Mouse (Mus musculus): ENCODE results near the gene 6030458C11Rik.

The 6030458C11Rik gene

GRCm38 (mm10) chr15:12853471-12853870 is 29.0 kb upstream of the 6030458C11Rik start:
- H3K36me3 ChIP-seq (ENCODE audit: insufficient read depth, low read length) = peaks cover 97% of the 10 kb centered on the region
- no peak overlapping the region for H3K4me3 ChIP-seq (replicated peaks; ENCODE audit: low read length)
- TF ChIP-seq CTCF (conservative IDR thresholded peaks at IDR 0.05; ENCODE audit: low read length) (no peak), POU5F1 (IDR thresholded peaks at IDR 0.05; ENCODE audit: borderline replicate concordance, low read length) (no peak), NANOG (IDR thresholded peaks at IDR 0.05; ENCODE audit: borderline replicate concordance, low read length) (no peak)
- no peaks in the 10 kb centered on the region for H3K27me3 ChIP-seq (ENCODE audit: insufficient read depth, low read length)
- no peaks in the 10 kb centered on the region for H3K9me3 ChIP-seq (ENCODE audit: low read length)
- peaks cover 47% of the 10 kb centered on the region for H3K4me1 ChIP-seq (replicated peaks; ENCODE audit: low read depth, low read length)

GRCm38 (mm10) chr15:12849373-12849772 is 24.9 kb upstream of the 6030458C11Rik start:
- H3K9me3 ChIP-seq (ENCODE audit: low read length) = no peaks in the 10 kb centered on the region
- H3K4me1 ChIP-seq (replicated peaks; ENCODE audit: low read depth, low read length) = peaks cover 32% of the 10 kb centered on the region
- H3K36me3 ChIP-seq (ENCODE audit: insufficient read depth, low read length) = peaks cover 100% of the 10 kb centered on the region
- no peak overlapping the region for H3K4me3 ChIP-seq (replicated peaks; ENCODE audit: low read length)
- H3K27me3 ChIP-seq (ENCODE audit: insufficient read depth, low read length) = no peaks in the 10 kb centered on the region
- TF ChIP-seq POU5F1 (IDR thresholded peaks at IDR 0.05; ENCODE audit: borderline replicate concordance, low read length) = no peak
- TF ChIP-seq CTCF (conservative IDR thresholded peaks at IDR 0.05; ENCODE audit: low read length) = no peak
- no peak for TF ChIP-seq NANOG (IDR thresholded peaks at IDR 0.05; ENCODE audit: borderline replicate concordance, low read length)

- TF ChIP-seq CTCF (conservative IDR thresholded peaks at IDR 0.05; ENCODE audit: low read length) (no peak), NANOG (IDR thresholded peaks at IDR 0.05; ENCODE audit: borderline replicate concordance, low read length) (no peak), POU5F1 (IDR thresholded peaks at IDR 0.05; ENCODE audit: borderline replicate concordance, low read length) (no peak)
Measured at GRCm38 (mm10) chr15:12848196-12848975, 23.9 kb upstream of the 6030458C11Rik start.

GRCm38 (mm10) chr15:12842833-12843232 is 18.4 kb upstream of the 6030458C11Rik start:
- TF ChIP-seq CTCF (conservative IDR thresholded peaks at IDR 0.05; ENCODE audit: low read length) = peak; percentile 53
- TF ChIP-seq POU5F1 (IDR thresholded peaks at IDR 0.05; ENCODE audit: borderline replicate concordance, low read length) = no peak
- no peak for TF ChIP-seq NANOG (IDR thresholded peaks at IDR 0.05; ENCODE audit: borderline replicate concordance, low read length)
- no peak overlapping the region for H3K4me3 ChIP-seq (replicated peaks; ENCODE audit: low read length)
- H3K9me3 ChIP-seq (ENCODE audit: low read length) = no peaks in the 10 kb centered on the region
- H3K4me1 ChIP-seq (replicated peaks; ENCODE audit: low read depth, low read length) = peaks cover 23% of the 10 kb centered on the region
- H3K27me3 ChIP-seq (ENCODE audit: insufficient read depth, low read length) = no peaks in the 10 kb centered on the region
- H3K36me3 ChIP-seq (ENCODE audit: insufficient read depth, low read length) = peaks cover 99% of the 10 kb centered on the region

More at GRCm38 (mm10) chr15:12848196-12848975, 23.9 kb upstream of the 6030458C11Rik start:
- no peaks in the 10 kb centered on the region for H3K27me3 ChIP-seq (ENCODE audit: insufficient read depth, low read length)
- H3K36me3 ChIP-seq (ENCODE audit: insufficient read depth, low read length) = peaks cover 100% of the 10 kb centered on the region
- H3K4me3 ChIP-seq (replicated peaks; ENCODE audit: low read length) = no peak overlapping the region
- H3K9me3 ChIP-seq (ENCODE audit: low read length) = no peaks in the 10 kb centered on the region
- H3K4me1 ChIP-seq (replicated peaks; ENCODE audit: low read depth, low read length) = peaks cover 26% of the 10 kb centered on the region

GRCm38 (mm10) chr15:12840737-12841136 is 16.3 kb upstream of the 6030458C11Rik start:
- H3K36me3 ChIP-seq (ENCODE audit: insufficient read depth, low read length) = peaks cover 99% of the 10 kb centered on the region
- H3K4me3 ChIP-seq (replicated peaks; ENCODE audit: low read length) = no peak overlapping the region
- TF ChIP-seq CTCF (conservative IDR thresholded peaks at IDR 0.05; ENCODE audit: low read length) = no peak
- no peak for TF ChIP-seq NANOG (IDR thresholded peaks at IDR 0.05; ENCODE audit: borderline replicate concordance, low read length)
- no peak for TF ChIP-seq POU5F1 (IDR thresholded peaks at IDR 0.05; ENCODE audit: borderline replicate concordance, low read length)
- no peaks in the 10 kb centered on the region for H3K27me3 ChIP-seq (ENCODE audit: insufficient read depth, low read length)
- no peaks in the 10 kb centered on the region for H3K9me3 ChIP-seq (ENCODE audit: low read length)
- H3K4me1 ChIP-seq (replicated peaks; ENCODE audit: low read depth, low read length) = peaks cover 19% of the 10 kb centered on the region

GRCm38 (mm10) chr15:12834231-12834630 is 9.8 kb upstream of the 6030458C11Rik start:
- Histone ChIP-seq H3K4me1 (replicated peaks; ENCODE audit: low read depth, low read length) (peaks cover 43% of the 10 kb centered on the region), H3K27me3 (ENCODE audit: insufficient read depth, low read length) (no peaks in the 10 kb centered on the region), H3K9me3 (ENCODE audit: low read length) (no peaks in the 10 kb centered on the region), H3K36me3 (ENCODE audit: insufficient read depth, low read length) (peaks cover 71% of the 10 kb centered on the region), H3K4me3 (replicated peaks; ENCODE audit: low read length) (peak overlapping the region; percentile 80)
- TF ChIP-seq NANOG (IDR thresholded peaks at IDR 0.05; ENCODE audit: borderline replicate concordance, low read length) (no peak), POU5F1 (IDR thresholded peaks at IDR 0.05; ENCODE audit: borderline replicate concordance, low read length) (no peak)

- Histone ChIP-seq H3K9me3 (ENCODE audit: low read length) (no peaks in the 10 kb centered on the region), H3K4me1 (replicated peaks; ENCODE audit: low read depth, low read length) (peaks cover 50% of the 10 kb centered on the region), H3K4me3 (replicated peaks; ENCODE audit: low read length) (peak overlapping the region; percentile 80), H3K36me3 (ENCODE audit: insufficient read depth, low read length) (peaks cover 72% of the 10 kb centered on the region), H3K27me3 (ENCODE audit: insufficient read depth, low read length) (no peaks in the 10 kb centered on the region)
- TF ChIP-seq NANOG (IDR thresholded peaks at IDR 0.05; ENCODE audit: borderline replicate concordance, low read length) = no peak
- no peak for TF ChIP-seq CTCF (conservative IDR thresholded peaks at IDR 0.05; ENCODE audit: low read length)
- TF ChIP-seq POU5F1 (IDR thresholded peaks at IDR 0.05; ENCODE audit: borderline replicate concordance, low read length) = no peak
Measured at GRCm38 (mm10) chr15:12833385-12833784, 8.9 kb upstream of the 6030458C11Rik start.

- H3K9me3 ChIP-seq (ENCODE audit: low read length) = no peaks in the 10 kb centered on the region
- TF ChIP-seq POU5F1 (IDR thresholded peaks at IDR 0.05; ENCODE audit: borderline replicate concordance, low read length) = no peak
- TF ChIP-seq CTCF (conservative IDR thresholded peaks at IDR 0.05; ENCODE audit: low read length) = no peak
- no peak for TF ChIP-seq NANOG (IDR thresholded peaks at IDR 0.05; ENCODE audit: borderline replicate concordance, low read length)
- H3K4me1 ChIP-seq (replicated peaks; ENCODE audit: low read depth, low read length) = peaks cover 56% of the 10 kb centered on the region
- peaks cover 72% of the 10 kb centered on the region for H3K36me3 ChIP-seq (ENCODE audit: insufficient read depth, low read length)
- H3K27me3 ChIP-seq (ENCODE audit: insufficient read depth, low read length) = no peaks in the 10 kb centered on the region
- peak overlapping the region; percentile 80 for H3K4me3 ChIP-seq (replicated peaks; ENCODE audit: low read length)
Measured at GRCm38 (mm10) chr15:12832599-12832998, 8.2 kb upstream of the 6030458C11Rik start.

All from E14TG2a.4 (cell line).